Mouse (Mus musculus) hindbrain, embryonic 11.5 days (tissue): Measurements from ENCODE around the gene Zfp185. TPM values are rescaled to one million over a fixed set of nuclear protein-coding genes. Genes with fewer than 3 reads are reported as not detected.
"Not testable (repeated sequence)": the region's sequence is repeated elsewhere in the genome, so short reads cannot be mapped to it uniquely, and the experiment has no call there.

Experiments used
- ATAC-seq: fragments of 200-750 bp; cut with Nextera tagmentation; 2 replicates; pipeline ENCODE4 v1.8.0; 2017; ENCODE audit warnings: mild to moderate bottlenecking, moderate TSS enrichment, moderate library complexity; ENCODE audit not compliant: low FRiP score
- DNase-seq: peaks from one replicate; pipeline ENCODE4 v3.0.0-alpha.2; 2015; ENCODE audit warnings: low spot score
- H3K27ac ChIP-seq: fragments of 300-500 bp; sonication (generic); 2 replicates; pipeline ENCODE4 v1.5.1; 2014; ENCODE audit warnings: mild to moderate bottlenecking, low read depth, low read length
- H3K27me3 ChIP-seq: fragments of 300-500 bp; sonication (generic); 2 replicates; pipeline ENCODE4 v1.6.1; 2014; ENCODE audit warnings: mild to moderate bottlenecking, low read length, moderate library complexity, mixed read lengths; ENCODE audit not compliant: control insufficient read depth, insufficient read depth
- H3K36me3 ChIP-seq: fragments of 300-500 bp; sonication (generic); 2 replicates; pipeline ENCODE4 v1.6.1; 2014; ENCODE audit warnings: mild to moderate bottlenecking, low read length, moderate library complexity, mixed read lengths; ENCODE audit not compliant: control insufficient read depth, insufficient read depth
- H3K4me1 ChIP-seq: fragments of 300-500 bp; sonication (generic); replicated peaks from 2 replicates; pipeline ENCODE4 v1.6.1; 2014; ENCODE audit warnings: low read length, mixed read lengths; ENCODE audit not compliant: control insufficient read depth, insufficient read depth
- H3K4me2 ChIP-seq: fragments of 300-500 bp; sonication (generic); replicated peaks from 2 replicates; pipeline ENCODE4 v1.6.1; 2014; ENCODE audit warnings: mild to moderate bottlenecking, low read depth, low read length
- H3K4me3 ChIP-seq: fragments of 300-500 bp; sonication (generic); 2 replicates; pipeline ENCODE4 v1.5.1; 2014; ENCODE audit warnings: low read depth, low read length
- H3K9ac ChIP-seq: fragments of 300-500 bp; sonication (generic); 2 replicates; pipeline ENCODE4 v1.6.1; 2014; ENCODE audit warnings: low read depth, low read length
- H3K9me3 ChIP-seq: fragments of 300-500 bp; sonication (generic); 2 replicates; pipeline ENCODE4 v1.6.1; 2016; ENCODE audit warnings: low read length; ENCODE audit not compliant: control insufficient read depth
- WGBS: fragments of 180-500 bp; shearing (Covaris S2); extraction: QIAGEN DNeasy Blood & Tissue Kit; methylation state at CpG from one replicate; pipeline ENCODE4 v1.1.7; 2014; 5-methylcytosine and 5-hydroxymethylcytosine counted together
- polyA plus RNA-seq: library from polyadenylated mRNA; unstranded; fragments of >200 nt; fragmentation: Nextera tagmentation; extraction: Ambion mirVana; gene quantifications from 2 replicates; pipeline ENCODE4 v1.2.1, GENCODE M21; 2014

Zfp185 gene
- polyA plus RNA-seq, 1 experiment from 2014 or later: 6.1 TPM

DNA sequence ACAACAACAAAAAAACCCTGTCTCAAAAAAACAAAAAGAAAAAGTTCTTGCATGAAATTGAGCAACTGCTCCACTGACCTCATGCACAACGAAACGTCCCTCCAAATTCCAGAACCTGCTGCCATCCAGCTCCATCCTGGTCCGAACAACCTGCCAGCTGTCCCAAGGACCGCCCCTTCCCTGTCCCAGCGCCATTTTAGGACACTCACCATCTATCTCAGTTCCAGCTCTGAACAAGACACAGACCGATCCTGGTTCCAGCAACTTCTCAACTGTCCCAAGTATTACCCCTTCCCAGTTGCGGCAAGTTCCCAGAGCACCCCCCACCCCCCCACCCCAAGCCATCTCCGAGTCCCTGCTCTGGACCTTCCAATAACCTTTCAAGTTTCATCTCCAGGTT, 51.7 kb downstream of the Zfp185 start:
- ATAC-seq (no peak), DNase-seq (no peak)
- Histone ChIP-seq H3K36me3 (no peaks in the 10 kb centered on the region), H3K9me3 (no peaks in the 10 kb centered on the region), H3K27me3 (no peaks in the 10 kb centered on the region), H3K9ac (no peak overlapping the region), H3K4me2 (no peak overlapping the region), H3K4me3 (no peak overlapping the region), H3K27ac (no peak overlapping the region), H3K4me1 (no peaks in the 10 kb centered on the region)
- 77% methylated on average over 8 of the region's 8 CpGs for WGBS

DNA sequence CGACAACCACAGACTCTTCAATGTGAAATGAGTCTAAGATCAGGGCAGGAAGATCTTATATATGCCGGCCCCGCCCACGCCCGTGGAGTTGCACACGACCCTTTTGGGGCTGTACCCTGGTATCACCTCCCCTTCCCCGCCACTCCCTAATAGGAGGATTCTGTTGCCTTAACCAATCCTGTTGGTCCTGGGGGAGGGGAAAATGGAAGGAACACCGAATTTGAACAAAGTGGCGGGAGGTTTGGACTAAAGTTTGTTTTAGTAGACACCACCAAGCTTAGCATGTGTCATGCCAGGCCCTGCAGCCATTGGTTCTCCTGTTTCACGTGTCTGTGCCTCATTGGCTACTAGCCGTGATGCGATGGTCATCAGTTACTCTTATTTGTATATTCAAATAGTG, 52.5 kb downstream of the Zfp185 start:
- no peak overlapping the region for H3K4me3 ChIP-seq
- H3K4me2 ChIP-seq: no peak overlapping the region
- WGBS: 80% methylated on average over 12 of the region's 12 CpGs
- ATAC-seq (no peak), DNase-seq (no peak)
- no peaks in the 10 kb centered on the region for H3K27me3 ChIP-seq
- no peaks in the 10 kb centered on the region for H3K4me1 ChIP-seq
- H3K36me3 ChIP-seq: no peaks in the 10 kb centered on the region
- H3K9ac ChIP-seq: no peak overlapping the region
- H3K27ac ChIP-seq: no peak overlapping the region
- H3K9me3 ChIP-seq: no peaks in the 10 kb centered on the region

DNA sequence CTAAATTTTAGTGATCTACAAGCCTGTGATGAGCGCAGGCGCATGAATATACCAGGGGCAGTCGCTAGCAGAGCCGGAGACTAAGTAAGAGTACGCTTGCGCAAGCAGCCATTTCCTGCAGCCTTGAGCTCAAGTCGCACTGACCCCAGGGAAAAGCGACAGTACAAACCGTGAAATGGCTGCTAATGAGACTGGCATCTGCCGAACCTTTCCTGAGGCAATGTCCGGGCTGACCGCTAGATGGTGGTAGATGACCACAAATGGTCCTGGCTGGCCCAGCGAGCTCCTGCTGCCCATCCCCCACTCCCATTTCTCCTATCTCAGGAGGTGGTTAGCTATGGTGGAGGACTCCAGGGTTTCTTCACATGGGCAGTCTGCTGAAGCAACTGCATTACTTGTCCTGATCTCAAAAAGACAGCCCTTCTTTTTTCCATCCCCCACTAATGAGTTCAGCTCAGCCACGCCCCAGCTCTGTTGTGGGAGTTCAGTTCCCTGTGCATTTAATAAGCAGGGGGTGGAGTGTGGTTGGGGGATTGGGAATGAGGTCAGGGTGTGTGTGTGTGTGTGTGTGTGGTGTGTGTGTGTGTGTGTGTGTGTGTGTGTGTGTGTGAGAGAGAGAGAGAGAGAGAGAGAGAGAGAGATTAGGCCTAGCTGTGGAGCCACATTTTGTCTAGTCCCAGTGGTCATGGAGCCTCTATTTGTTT, 66.9 kb downstream of the Zfp185 start:
- Histone ChIP-seq H3K36me3 (no peaks in the 10 kb centered on the region), H3K4me1 (no peaks in the 10 kb centered on the region), H3K4me3 (no peak overlapping the region), H3K4me2 (no peak overlapping the region), H3K27ac (no peak overlapping the region), H3K9me3 (no peaks in the 10 kb centered on the region), H3K27me3 (no peaks in the 10 kb centered on the region), H3K9ac (no peak overlapping the region)
- ATAC-seq: peak; percentile 97
- peak; percentile 95 for DNase-seq
- 15% methylated on average over 14 of the region's 14 CpGs for WGBS

DNA sequence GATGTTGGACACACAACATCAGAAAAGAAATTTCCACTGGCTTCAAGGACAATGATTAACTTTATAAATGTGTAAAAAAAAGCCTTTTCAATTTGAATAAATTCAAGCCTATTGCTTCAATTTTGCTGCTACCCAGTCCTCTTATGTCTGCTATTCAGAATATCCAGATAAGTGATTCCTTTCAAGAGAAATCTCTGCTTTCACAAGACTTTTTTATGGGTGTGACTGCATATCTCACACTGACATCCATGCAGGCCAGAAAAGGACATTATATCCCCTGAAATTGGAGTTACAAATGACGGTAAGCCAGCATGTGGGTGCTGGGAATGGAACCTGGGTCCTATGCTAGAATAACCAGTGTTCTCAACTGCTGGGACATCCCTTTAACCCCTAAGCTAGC, 74.4 kb downstream of the Zfp185 start:
- no peak overlapping the region for H3K9ac ChIP-seq
- no peaks in the 10 kb centered on the region for H3K4me1 ChIP-seq
- WGBS: 84% methylated on average over 1 of the region's 1 CpGs
- ATAC-seq (no peak), DNase-seq (no peak)
- no peak overlapping the region for H3K27ac ChIP-seq
- no peaks in the 10 kb centered on the region for H3K9me3 ChIP-seq
- H3K4me3 ChIP-seq: no peak overlapping the region
- no peaks in the 10 kb centered on the region for H3K36me3 ChIP-seq
- H3K27me3 ChIP-seq: no peaks in the 10 kb centered on the region
- H3K4me2 ChIP-seq: no peak overlapping the region

DNA sequence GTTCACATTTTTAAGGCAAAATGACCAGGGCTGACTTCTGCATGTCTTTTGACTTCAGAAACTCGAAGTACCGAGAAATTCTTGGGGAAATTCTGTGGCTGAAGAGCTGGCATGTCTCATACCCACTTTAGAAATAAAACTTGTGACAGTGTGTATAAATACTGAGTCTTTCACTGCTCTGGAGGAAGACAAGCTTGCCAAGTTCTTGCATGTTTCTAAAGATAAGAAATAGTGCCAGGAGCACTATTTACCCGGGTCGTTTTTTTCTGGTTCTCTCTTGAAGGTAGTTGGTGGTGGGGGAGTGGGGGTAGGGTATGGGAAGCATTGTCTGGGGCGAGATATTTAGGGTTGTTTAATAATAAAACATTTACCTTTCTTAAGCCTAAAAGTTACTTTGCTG, 75.2 kb downstream of the Zfp185 start:
- Histone ChIP-seq H3K4me3 (no peak overlapping the region), H3K27me3 (no peaks in the 10 kb centered on the region), H3K9me3 (no peaks in the 10 kb centered on the region), H3K4me1 (no peaks in the 10 kb centered on the region), H3K36me3 (no peaks in the 10 kb centered on the region), H3K4me2 (no peak overlapping the region), H3K27ac (no peak overlapping the region), H3K9ac (no peak overlapping the region)
- WGBS: 58% methylated on average over 5 of the region's 5 CpGs
- ATAC-seq (no peak), DNase-seq (no peak)

DNA sequence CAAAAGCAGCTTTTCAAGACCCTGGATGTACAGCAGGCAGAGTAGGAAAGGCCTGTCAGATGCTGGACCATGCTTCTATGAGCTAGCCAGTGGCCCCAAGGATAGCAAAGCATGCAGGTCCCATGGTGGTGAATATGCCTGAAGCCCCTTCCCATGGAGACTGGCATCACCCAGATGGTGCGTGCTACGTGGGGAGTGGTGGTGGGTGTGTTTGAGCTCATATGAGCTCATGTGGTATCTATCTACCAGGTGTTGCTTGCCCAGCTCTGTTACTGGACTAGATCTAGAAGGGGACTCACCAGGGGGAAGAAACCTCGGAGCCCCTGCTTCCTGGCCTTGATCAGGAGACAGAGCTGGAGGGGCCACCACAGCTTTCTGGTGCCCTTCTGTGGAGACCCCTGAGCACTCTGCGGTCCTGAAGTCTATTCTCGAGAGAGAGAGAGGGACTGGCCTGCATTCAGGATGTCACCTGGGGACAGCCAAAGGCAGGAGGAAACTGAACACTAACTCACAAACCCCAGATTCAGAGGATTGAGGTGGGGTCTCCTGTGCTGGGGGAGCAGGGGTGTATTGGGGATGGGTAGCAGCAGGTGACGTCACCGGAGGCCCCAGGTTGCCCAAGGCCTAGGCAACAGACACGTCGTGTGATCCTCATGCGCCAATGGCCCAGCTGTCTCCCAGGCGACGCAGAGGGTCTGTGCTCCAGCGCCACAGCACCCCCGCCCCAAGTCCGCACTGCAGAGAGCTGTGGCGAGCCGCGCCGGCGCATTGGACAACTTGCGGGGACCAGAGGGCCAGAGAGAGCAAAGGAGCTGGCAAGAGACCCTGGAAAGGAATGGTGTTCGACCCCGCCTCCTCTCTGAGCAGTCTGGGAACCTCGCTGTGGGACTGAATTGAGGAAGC, 76.6 kb downstream of the Zfp185 start:
- H3K4me3 ChIP-seq: peak overlapping the region; percentile 16
- no peaks in the 10 kb centered on the region for H3K4me1 ChIP-seq
- WGBS: 47% methylated on average over 20 of the region's 24 CpGs
- DNase-seq (peak; percentile 60), ATAC-seq (peak; percentile 84)
- peak overlapping the region; percentile 48; the same call in 1 of the 2 replicates for H3K9ac ChIP-seq
- H3K9me3 ChIP-seq: no peaks in the 10 kb centered on the region
- H3K27ac ChIP-seq: no peak overlapping the region
- no peaks in the 10 kb centered on the region for H3K36me3 ChIP-seq
- H3K27me3 ChIP-seq: no peaks in the 10 kb centered on the region
- peak overlapping the region; percentile 38 for H3K4me2 ChIP-seq

DNA sequence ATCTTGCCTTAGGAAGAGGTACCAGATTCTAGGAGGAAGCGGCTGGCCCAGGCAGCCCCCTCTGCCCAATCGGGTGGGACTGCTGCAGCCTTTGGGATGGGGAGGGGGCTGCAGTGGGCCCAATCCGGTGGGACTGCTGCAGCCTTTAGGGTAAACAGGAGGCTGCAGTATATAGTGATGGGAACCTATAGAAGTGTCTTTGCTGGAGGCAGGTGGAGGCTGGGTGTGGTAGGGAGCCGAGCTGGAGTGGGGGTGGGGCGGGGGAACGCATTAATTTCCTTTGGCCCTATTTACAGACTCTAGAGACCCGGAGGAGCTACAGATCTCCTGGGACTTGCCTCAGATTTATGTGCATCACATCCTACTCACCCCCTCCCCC, 77.3 kb downstream of the Zfp185 start, which contains the start of gene Pnma3:
TSS of gene Pnma3 (plus strand) at position 373 of the 379 bp plus-strand sequence.
- peak within 1 kb of the TSS; percentile 48; the same call in 1 of the 2 replicates for H3K9ac ChIP-seq
- peak within 1 kb of the TSS; percentile 16 for H3K4me3 ChIP-seq
- ATAC-seq (peak; percentile 71), DNase-seq (no peak)
- H3K4me2 ChIP-seq: peak within 1 kb of the TSS; percentile 38
- no peaks in the 10 kb centered on the region for H3K4me1 ChIP-seq
- no peaks in the 10 kb centered on the region for H3K36me3 ChIP-seq
- no peak within 1 kb of the TSS for H3K27ac ChIP-seq
- H3K27me3 ChIP-seq: no peaks in the 10 kb centered on the region
- 30% methylated on average over 7 of the region's 7 CpGs for WGBS
- H3K9me3 ChIP-seq: no peaks in the 10 kb centered on the region

DNA sequence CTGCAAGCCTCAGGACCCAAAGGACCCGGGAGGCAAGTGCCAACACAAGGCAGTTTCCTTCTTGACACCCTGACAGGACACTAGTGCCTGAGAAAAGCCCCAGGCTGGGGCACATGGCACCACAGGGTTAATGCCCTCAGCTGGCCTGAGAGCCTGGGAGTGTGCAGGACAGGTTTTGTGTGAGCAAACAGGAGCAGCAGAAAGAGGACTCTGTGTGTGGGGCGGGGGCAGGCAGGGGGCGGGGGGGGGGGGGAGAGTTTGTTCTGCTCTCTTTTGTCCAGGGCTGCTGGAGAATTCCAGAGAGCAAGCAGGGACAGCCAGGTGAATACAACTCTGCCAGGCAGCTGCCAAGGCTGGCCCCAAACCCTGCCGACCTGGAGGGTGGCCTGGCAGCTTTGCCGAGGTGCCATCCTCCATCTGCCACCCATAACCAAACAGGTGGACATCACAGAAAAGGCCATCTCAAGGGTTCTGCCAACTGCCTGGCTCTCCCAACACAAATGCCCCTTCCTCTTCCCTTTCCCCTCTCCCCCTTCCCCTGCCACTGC, 79.7 kb downstream of the Zfp185 start:
- H3K9ac ChIP-seq, DNase-seq, H3K4me3 ChIP-seq, H3K36me3 ChIP-seq, ATAC-seq, H3K27ac ChIP-seq, H3K4me1 ChIP-seq, H3K4me2 ChIP-seq, H3K27me3 ChIP-seq, H3K9me3 ChIP-seq: not testable (repeated sequence)
- no CpG with 5 or more reads among the region's 5 CpGs for WGBS
